Mouse (Mus musculus): ENCODE data around the gene Gm19426.
A peak's percentile ranks its signal among the peaks of the same experiment; 100 is the strongest.

- peak; percentile 76 for TF ChIP-seq CTCF (IDR thresholded peaks at IDR 0.05; ENCODE audit: low read depth)
- no peak for TF ChIP-seq EP300 (IDR thresholded peaks at IDR 0.05; ENCODE audit: low read depth)
These were observed 5.1 kb downstream of the Gm19426 start for GRCm38 (mm10) chr2:84738271-84738911.
